Mouse (Mus musculus): ENCODE data around the gene Trappc4. TPM values are rescaled to one million over a fixed set of nuclear protein-coding genes. Genes with fewer than 3 reads are reported as not detected.

Gene Trappc4
- polyA plus RNA-seq, 1 experiment from 2014 or later, result 115 TPM

DNA sequence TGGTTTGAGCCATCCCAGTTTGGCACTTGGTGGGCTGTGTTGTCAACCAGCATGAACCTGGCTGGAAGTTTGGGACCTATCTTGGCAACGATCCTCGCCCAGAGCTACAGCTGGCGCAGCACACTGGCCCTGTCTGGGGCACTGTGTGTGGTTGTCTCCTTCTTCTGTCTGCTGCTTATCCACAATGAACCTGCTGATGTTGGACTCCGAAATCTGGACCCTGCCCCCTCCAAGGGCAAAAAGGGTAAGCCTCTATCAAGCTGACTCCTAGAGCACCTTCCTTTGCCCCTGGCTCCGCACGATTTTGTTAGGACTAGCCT is 7.6 kb downstream of the Trappc4 start:
- no peaks in the 10 kb centered on the region for H3K27me3 ChIP-seq (replicated peaks)
- H3K4me1 ChIP-seq, result no peaks in the 10 kb centered on the region
- ATAC-seq (ENCODE audit: insufficient read depth, low FRiP score, low read depth), result no peak
- H3K4me2 ChIP-seq, result no peak overlapping the region
- H3K9me3 ChIP-seq, result no peaks in the 10 kb centered on the region
- H3K27ac ChIP-seq, result no peak overlapping the region
- 89% methylated on average over 6 of the region's 6 CpGs for WGBS
- H3K36me3 ChIP-seq, result peaks cover 37% of the 10 kb centered on the region
- H3K9ac ChIP-seq, result no peak overlapping the region
- no peak overlapping the region for H3K4me3 ChIP-seq (replicated peaks)

DNA sequence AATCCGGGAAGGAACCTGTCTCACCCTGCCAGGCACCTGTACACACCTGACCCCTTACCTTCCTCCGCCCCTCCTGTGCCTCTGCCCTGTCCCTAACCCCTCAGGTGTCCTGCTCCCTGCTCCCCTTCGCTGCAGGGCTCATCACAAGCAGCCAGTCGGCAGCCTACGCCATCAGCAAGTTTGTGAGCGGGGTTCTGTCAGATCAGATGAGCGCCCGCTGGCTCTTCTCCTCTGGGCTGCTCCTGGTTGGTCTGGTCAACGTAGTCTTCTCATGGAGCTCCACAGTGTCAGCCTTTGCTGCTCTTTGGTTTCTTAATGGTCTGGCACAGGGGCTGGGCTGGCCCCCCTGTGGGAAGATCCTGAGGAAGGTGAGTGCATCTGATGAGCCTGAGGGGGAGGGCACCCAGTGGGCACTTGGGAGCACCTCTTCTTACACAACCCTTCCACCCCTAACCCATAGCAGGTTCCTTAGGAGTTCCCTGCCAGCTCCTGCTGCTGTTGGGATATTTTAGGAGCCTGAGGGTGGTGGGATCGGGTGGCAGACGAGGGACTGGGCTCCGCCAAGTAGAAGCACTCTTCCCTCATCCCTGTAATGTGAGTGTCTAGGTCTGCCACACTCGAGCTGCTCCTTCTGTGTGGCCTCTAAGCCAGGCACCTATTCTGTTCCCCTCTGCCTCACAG is 8.1 kb downstream of the Trappc4 start:
- H3K9ac ChIP-seq, result no peak overlapping the region
- no peak for ATAC-seq (ENCODE audit: insufficient read depth, low FRiP score, low read depth)
- H3K4me2 ChIP-seq, result no peak overlapping the region
- 75% methylated on average over 13 of the region's 13 CpGs for WGBS
- H3K27ac ChIP-seq, result no peak overlapping the region
- H3K27me3 ChIP-seq (replicated peaks), result no peaks in the 10 kb centered on the region
- H3K36me3 ChIP-seq, result peaks cover 37% of the 10 kb centered on the region
- no peaks in the 10 kb centered on the region for H3K9me3 ChIP-seq
- 0 out of 2 replicates have a peak overlapping the region, but pooled peaks have one; percentile 66 for H3K4me3 ChIP-seq (replicated peaks)
- H3K4me1 ChIP-seq, result no peaks in the 10 kb centered on the region

DNA sequence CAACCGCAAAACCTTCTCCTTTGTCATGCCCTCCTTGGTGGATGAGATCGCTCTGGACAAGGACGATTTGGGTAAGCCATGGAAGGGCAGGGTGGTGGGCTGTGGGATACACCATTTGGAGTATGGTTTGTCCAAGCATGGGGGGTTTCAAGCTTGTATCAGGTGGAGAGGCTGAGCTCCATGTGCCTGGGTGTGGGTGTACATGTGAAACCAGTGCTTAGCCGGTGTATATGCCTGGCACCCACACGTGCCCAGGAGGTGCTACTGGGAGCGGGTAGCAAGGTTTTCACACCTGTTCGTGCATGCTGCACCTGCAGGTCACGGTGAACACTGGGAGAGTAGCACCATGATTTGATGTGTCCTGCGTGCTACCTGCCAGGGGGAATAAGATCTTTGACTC is 8.8 kb downstream of the Trappc4 start:
- H3K9me3 ChIP-seq, result no peaks in the 10 kb centered on the region
- no peak for ATAC-seq (ENCODE audit: insufficient read depth, low FRiP score, low read depth)
- peak overlapping the region; percentile 41; the same call in 1 of the 2 replicates for H3K27ac ChIP-seq
- H3K9ac ChIP-seq, result no peak overlapping the region
- H3K4me1 ChIP-seq, result no peaks in the 10 kb centered on the region
- WGBS, result 76% methylated on average over 9 of the region's 9 CpGs
- peaks cover 31% of the 10 kb centered on the region for H3K36me3 ChIP-seq
- peak overlapping the region; percentile 79 for H3K4me2 ChIP-seq
- no peaks in the 10 kb centered on the region for H3K27me3 ChIP-seq (replicated peaks)
- peak overlapping the region; percentile 66 for H3K4me3 ChIP-seq (replicated peaks)

DNA sequence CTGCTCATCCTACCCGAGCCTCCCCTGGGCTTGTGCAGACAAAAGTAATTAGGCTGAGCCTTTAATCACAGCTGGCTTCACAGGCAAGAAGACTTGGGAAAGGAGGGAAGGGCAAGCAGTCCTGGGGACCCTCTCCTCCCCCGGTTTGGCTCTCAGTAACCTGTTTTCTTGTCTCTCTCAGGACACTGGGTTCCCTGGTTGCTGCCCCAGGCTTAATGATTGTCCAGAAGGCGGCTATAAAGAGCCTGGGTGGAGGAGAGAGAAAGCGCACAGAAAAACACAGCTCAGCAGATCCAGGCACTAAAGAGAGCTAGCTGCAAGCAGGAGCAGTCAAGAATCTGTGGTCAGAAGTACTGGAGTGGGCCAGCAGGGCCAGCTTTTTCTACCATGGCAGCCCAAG is 9.3 kb downstream of the Trappc4 start:
- WGBS, result 34% methylated on average over 4 of the region's 4 CpGs
- Histone ChIP-seq H3K27me3 (replicated peaks) (no peaks in the 10 kb centered on the region), H3K4me3 (replicated peaks) (peak overlapping the region; percentile 66), H3K4me2 (peak overlapping the region; percentile 79), H3K9ac (no peak overlapping the region), H3K36me3 (peaks cover 27% of the 10 kb centered on the region), H3K4me1 (no peaks in the 10 kb centered on the region), H3K9me3 (no peaks in the 10 kb centered on the region), H3K27ac (peak overlapping the region; percentile 41)
- no peak for ATAC-seq (ENCODE audit: insufficient read depth, low FRiP score, low read depth)

DNA sequence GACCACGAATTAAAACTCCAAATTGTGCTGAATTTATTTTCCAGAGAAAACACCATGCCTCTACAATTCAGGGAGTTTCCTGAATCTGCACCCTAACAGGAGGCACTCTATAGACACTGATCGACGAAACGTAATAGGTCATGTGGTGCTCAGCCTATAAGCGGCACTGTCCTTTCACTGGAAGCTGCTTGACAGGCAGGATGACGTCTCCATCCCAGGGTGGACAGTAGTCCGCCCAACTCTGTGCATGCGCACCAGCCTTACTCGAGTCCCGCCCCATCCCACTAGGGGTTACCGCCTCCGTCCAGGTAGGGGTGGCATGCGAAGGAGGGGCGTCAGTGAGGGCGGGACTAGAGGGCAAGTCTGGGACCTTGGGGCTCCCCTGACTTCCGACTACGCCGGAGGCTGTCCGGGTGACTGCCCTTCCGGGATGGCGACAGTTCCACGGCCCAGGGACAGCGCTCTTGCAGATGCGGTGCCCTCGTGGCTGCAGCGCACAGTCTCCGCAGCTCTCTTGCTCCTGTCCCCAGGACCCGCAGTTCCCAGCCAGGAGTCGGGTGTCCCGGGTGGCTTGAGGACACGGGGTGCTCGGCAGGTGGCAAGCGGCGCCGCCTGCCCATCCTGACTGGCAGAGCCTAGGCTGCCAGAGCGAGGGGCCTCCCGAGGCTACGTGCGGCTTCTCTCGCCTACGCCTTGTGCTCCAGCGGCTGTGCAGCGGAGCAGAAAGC is 10.6 kb downstream of the Trappc4 start, which contains the start of gene Slc37a4:
Gene Slc37a4 (plus strand): TSS at position 169 of the 728 bp plus-strand sequence.
- no peaks in the 10 kb centered on the region for H3K9me3 ChIP-seq
- H3K4me1 ChIP-seq, result no peaks in the 10 kb centered on the region
- H3K27me3 ChIP-seq (replicated peaks), result no peaks in the 10 kb centered on the region
- H3K4me3 ChIP-seq (replicated peaks), result peak within 1 kb of the TSS; percentile 66
- peak within 1 kb of the TSS; percentile 84 for H3K27ac ChIP-seq
- WGBS, result under 1% methylated on average over 43 of the region's 43 CpGs
- peaks cover 17% of the 10 kb centered on the region for H3K36me3 ChIP-seq
- peak; percentile 98 for ATAC-seq (ENCODE audit: insufficient read depth, low FRiP score, low read depth)
- H3K4me2 ChIP-seq, result peak within 1 kb of the TSS; percentile 79
- H3K9ac ChIP-seq, result peak within 1 kb of the TSS; percentile 71

DNA sequence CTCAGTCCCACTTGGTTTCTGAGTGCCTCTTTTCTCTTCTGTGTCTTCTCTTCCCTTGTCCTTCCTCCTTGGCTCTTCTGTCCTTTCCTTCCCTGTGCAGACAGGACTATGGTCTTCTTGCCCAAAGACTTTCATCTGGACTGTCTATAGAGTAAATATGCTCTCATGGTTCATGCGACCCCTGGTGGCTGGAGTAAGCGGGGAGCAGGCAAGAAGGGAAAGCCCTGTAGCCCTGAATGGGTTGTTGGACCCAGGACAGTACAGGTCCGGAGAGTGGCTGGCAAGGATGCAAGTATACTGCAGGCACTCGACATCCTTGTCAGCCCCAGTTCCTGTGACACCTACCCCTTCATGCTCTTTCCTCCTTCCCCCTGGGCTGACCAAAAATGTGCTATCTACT is 15.9 kb downstream of the Trappc4 start:
- H3K4me3 ChIP-seq (replicated peaks), result no peak overlapping the region
- no peaks in the 10 kb centered on the region for H3K9me3 ChIP-seq
- H3K4me2 ChIP-seq, result no peak overlapping the region
- peak; percentile 30 for ATAC-seq (ENCODE audit: insufficient read depth, low FRiP score, low read depth)
- H3K27me3 ChIP-seq (replicated peaks), result no peaks in the 10 kb centered on the region
- H3K27ac ChIP-seq, result no peak overlapping the region
- WGBS, result 35% methylated on average over 4 of the region's 4 CpGs
- H3K36me3 ChIP-seq, result peaks cover 38% of the 10 kb centered on the region
- H3K4me1 ChIP-seq, result no peaks in the 10 kb centered on the region
- no peak overlapping the region for H3K9ac ChIP-seq

DNA sequence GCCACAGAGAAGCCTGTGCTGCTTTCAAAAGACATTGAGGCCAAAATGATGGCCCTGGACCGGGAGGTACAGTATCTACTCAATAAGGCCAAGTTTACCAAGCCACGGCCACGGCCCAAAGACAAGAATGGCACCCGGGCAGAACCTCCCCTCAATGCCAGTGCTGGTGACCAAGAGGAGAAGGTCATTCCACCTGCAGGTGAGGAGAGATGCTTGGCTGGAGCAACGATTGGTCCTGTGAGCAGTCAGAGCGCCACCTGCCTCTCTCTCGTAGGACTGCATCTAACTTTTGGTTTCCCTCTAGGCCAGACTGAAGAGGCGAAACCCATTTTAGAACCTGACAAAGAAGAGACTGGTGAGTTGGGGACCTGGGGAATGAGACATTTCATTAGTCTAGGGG is 18.1 kb downstream of the Trappc4 start:
- no peaks in the 10 kb centered on the region for H3K27me3 ChIP-seq (replicated peaks)
- 64% methylated on average over 8 of the region's 8 CpGs for WGBS
- no peaks in the 10 kb centered on the region for H3K4me1 ChIP-seq
- H3K4me3 ChIP-seq (replicated peaks), result no peak overlapping the region
- no peaks in the 10 kb centered on the region for H3K9me3 ChIP-seq
- H3K36me3 ChIP-seq, result peaks cover 59% of the 10 kb centered on the region
- no peak overlapping the region for H3K4me2 ChIP-seq
- no peak overlapping the region for H3K27ac ChIP-seq
- no peak for ATAC-seq (ENCODE audit: insufficient read depth, low FRiP score, low read depth)
- no peak overlapping the region for H3K9ac ChIP-seq

DNA sequence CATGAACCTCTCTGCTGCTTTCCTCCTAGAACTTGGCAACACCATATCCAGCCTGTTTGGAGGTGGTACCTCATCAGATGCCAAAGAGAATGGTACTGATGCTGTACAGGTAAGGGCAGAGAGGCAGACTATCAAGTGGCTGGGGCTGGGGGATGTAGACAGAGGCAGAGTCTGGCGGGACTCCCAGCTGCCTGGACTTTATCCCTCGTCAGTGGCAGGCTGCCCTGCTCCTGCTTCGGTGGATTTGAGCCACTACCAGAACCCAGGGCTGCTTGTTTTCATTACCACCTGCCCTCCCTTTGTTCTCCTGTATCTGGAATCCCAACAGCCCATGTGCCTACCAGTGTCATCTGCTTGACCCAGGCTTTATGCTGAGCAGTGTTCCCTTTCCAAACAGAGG is 20.2 kb downstream of the Trappc4 start:
- H3K4me2 ChIP-seq, result no peak overlapping the region
- no peak overlapping the region for H3K9ac ChIP-seq
- ATAC-seq (ENCODE audit: insufficient read depth, low FRiP score, low read depth), result no peak
- WGBS, result 77% methylated on average over 3 of the region's 3 CpGs
- no peak overlapping the region for H3K4me3 ChIP-seq (replicated peaks)
- no peaks in the 10 kb centered on the region for H3K9me3 ChIP-seq
- no peaks in the 10 kb centered on the region for H3K4me1 ChIP-seq
- no peak overlapping the region for H3K27ac ChIP-seq
- no peaks in the 10 kb centered on the region for H3K27me3 ChIP-seq (replicated peaks)
- H3K36me3 ChIP-seq, result peaks cover 80% of the 10 kb centered on the region

DNA sequence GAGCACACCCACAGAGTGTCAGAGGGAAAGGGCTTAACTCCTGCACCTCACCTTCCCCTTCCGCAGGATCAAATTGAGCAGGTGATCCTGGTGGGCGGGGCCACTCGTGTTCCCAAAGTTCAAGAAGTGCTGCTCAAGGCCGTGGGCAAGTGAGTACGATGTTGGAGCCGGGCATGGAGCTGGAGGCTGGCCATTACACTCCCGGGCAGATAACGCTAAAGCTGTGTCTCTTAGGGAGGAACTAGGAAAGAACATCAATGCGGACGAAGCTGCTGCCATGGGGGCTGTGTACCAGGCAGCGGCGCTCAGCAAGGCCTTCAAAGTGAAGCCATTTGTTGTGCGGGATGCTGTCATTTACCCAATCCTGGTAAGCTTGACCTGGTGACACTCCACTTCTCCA is 22.8 kb downstream of the Trappc4 start:
- peaks cover 79% of the 10 kb centered on the region for H3K36me3 ChIP-seq
- no peaks in the 10 kb centered on the region for H3K27me3 ChIP-seq (replicated peaks)
- no peak overlapping the region for H3K4me3 ChIP-seq (replicated peaks)
- 88% methylated on average over 13 of the region's 13 CpGs for WGBS
- H3K4me2 ChIP-seq, result no peak overlapping the region
- H3K4me1 ChIP-seq, result peaks cover 14% of the 10 kb centered on the region; the same call in 1 of the 2 replicates
- H3K9ac ChIP-seq, result no peak overlapping the region
- H3K9me3 ChIP-seq, result no peaks in the 10 kb centered on the region
- no peak overlapping the region for H3K27ac ChIP-seq
- ATAC-seq (ENCODE audit: insufficient read depth, low FRiP score, low read depth), result no peak

DNA sequence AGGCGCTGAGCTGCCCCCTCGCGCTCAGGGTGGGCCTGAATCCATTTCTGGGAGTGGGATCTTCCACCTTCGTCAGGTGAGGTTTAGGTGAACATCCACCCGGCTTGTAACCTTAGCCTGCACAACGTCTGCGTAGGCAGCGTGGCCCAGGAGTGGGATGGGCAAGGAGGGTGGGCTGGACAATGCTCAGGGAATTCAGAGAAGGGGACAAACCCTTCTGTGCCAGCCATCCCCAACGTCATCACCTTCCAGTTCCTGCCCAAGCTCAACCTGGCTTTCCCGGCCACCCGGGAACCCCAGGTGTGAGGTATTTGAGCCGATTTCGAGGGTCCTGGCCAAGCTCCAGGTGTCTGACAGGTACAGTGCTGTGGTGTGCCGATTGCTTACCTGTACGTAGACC is 27.5 kb downstream of the Trappc4 start:
- WGBS, result 3% methylated on average over 15 of the region's 15 CpGs

DNA sequence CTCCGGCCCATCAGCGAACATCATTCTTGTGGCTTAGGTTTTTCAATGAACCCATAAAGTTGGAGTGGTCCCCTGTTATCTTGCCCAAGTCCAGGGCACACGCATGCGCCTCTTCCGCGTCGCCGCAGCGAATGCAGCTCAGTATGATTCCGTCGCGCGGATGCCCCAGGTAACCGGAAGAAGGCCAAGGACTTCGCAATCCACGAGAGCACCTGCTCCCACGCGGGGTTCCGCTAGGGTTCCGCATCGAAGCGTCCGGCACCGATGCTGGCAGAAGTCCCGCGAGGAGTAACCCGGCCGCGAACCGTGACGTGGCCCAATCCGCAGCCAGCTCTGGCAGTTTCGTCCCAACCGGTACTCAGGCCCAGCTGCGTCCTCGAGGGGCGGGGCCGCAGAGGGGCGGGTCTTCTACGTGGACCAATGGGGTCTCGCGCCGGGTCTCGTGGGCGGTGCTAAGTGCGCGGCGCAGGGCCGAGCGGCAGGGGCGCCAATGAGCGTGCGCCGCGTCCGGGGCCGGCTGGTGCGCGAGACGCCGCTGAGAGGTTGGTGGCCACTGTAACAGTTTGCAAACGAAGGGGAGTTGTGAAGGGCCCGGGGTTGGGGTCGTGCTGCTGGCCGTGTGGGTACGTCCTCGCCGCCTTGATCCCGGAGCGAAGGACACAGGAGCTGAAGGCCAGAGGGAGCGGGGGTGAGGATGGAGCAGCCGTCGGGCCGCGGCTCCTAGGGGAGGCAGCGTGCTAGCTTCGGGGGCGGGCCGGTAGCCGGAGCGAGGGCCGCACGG is 28.2 kb downstream of the Trappc4 start, which contains the start of gene Hyou1:
Gene Hyou1 (plus strand): TSS at position 437 of the 781 bp plus-strand sequence.
- Histone ChIP-seq H3K9me3 (no peaks in the 10 kb centered on the region), H3K36me3 (peaks cover 32% of the 10 kb centered on the region), H3K9ac (peak within 1 kb of the TSS; percentile 86), H3K4me1 (peaks cover 14% of the 10 kb centered on the region; the same call in 1 of the 2 replicates), H3K27ac (peak within 1 kb of the TSS; percentile 83), H3K4me2 (peak within 1 kb of the TSS; percentile 80), H3K4me3 (replicated peaks) (peak within 1 kb of the TSS; percentile 78), H3K27me3 (replicated peaks) (no peaks in the 10 kb centered on the region)
- WGBS, result under 1% methylated on average over 83 of the region's 83 CpGs
- peak; percentile 97 for ATAC-seq (ENCODE audit: insufficient read depth, low FRiP score, low read depth)

More for the DNA sequence above, 27.5 kb downstream of the Trappc4 start:
- peak overlapping the region; percentile 78 for H3K4me3 ChIP-seq (replicated peaks)
- peak overlapping the region; percentile 86 for H3K9ac ChIP-seq
- H3K27ac ChIP-seq, result peak overlapping the region; percentile 78
- ATAC-seq (ENCODE audit: insufficient read depth, low FRiP score, low read depth), result no peak
- peaks cover 14% of the 10 kb centered on the region; the same call in 1 of the 2 replicates for H3K4me1 ChIP-seq
- no peaks in the 10 kb centered on the region for H3K9me3 ChIP-seq
- peaks cover 38% of the 10 kb centered on the region for H3K36me3 ChIP-seq
- no peaks in the 10 kb centered on the region for H3K27me3 ChIP-seq (replicated peaks)
- peak overlapping the region; percentile 80 for H3K4me2 ChIP-seq

Data from stomach, embryonic 15.5 days (tissue).